Mouse (Mus musculus) kidney, postnatal 0 days (tissue): ENCODE data around the gene Mettl18. TPM values are rescaled to one million over a fixed set of nuclear protein-coding genes. Genes with fewer than 3 reads are reported as not detected.

ENCODE experiments used
- ATAC-seq: fragments of 200-750 bp; cut with Nextera tagmentation; replicated peaks from 2 replicates; pipeline ENCODE4 v1.8.0; 2017; ENCODE audit warnings: low read depth, moderate number of reproducible peaks, moderate TSS enrichment, moderate library complexity; ENCODE audit not compliant: low FRiP score
- DNase-seq: peaks from one replicate; pipeline ENCODE4 v3.0.0-alpha.2; 2016; ENCODE audit warnings: low spot score
- H3K27ac ChIP-seq: fragments of 300-500 bp; sonication (generic); 2 replicates; pipeline ENCODE4 v1.5.1; 2014; ENCODE audit warnings: mild to moderate bottlenecking
- H3K27me3 ChIP-seq: fragments of 300-500 bp; sonication (generic); 2 replicates; pipeline ENCODE4 v1.6.1; 2014; ENCODE audit warnings: low read length, mixed read lengths; ENCODE audit not compliant: insufficient read depth
- H3K36me3 ChIP-seq: fragments of 300-500 bp; sonication (generic); 2 replicates; pipeline ENCODE4 v1.6.1; 2014; ENCODE audit warnings: low read length, mixed read lengths; ENCODE audit not compliant: insufficient read depth
- H3K4me1 ChIP-seq: fragments of 300-500 bp; sonication (generic); replicated peaks from 2 replicates; pipeline ENCODE4 v1.6.1; 2014; ENCODE audit warnings: antibody characterized with exemption, low read length, mixed read lengths; ENCODE audit not compliant: insufficient read depth
- H3K4me2 ChIP-seq: fragments of 300-500 bp; sonication (generic); 2 replicates; pipeline ENCODE4 v1.6.1; 2014; ENCODE audit warnings: mild to moderate bottlenecking, low read length, moderate library complexity, mixed read lengths
- H3K4me3 ChIP-seq: fragments of 300-500 bp; sonication (generic); replicated peaks from 2 replicates; pipeline ENCODE4 v1.5.1; 2014; ENCODE audit warnings: low read depth, low read length
- H3K9ac ChIP-seq: fragments of 300-500 bp; sonication (generic); 2 replicates; pipeline ENCODE4 v1.6.1; 2014; ENCODE audit warnings: low read depth, low read length
- H3K9me3 ChIP-seq: fragments of 300-500 bp; sonication (generic); replicated peaks from 2 replicates; pipeline ENCODE4 v1.6.1; 2016; ENCODE audit warnings: low read length, inconsistent platforms, mixed read lengths
- CTCF ChIP-seq: IDR thresholded peaks from 2 replicates; pipeline ENCODE4 v1.5.1; 2016; ENCODE audit warnings: antibody characterized with exemption, low read depth, mild to moderate bottlenecking, moderate library complexity
- WGBS: fragments of 180-500 bp; shearing (Covaris S2); extraction: QIAGEN DNeasy Blood & Tissue Kit; methylation state at CpG from one replicate; pipeline ENCODE4 v1.1.7; 2014; 5-methylcytosine and 5-hydroxymethylcytosine counted together
- polyA plus RNA-seq: library from polyadenylated mRNA; unstranded; fragments of >200 nt; fragmentation: Nextera tagmentation; extraction: Ambion mirVana; gene quantifications from 2 replicates; pipeline ENCODE4 v1.2.1, GENCODE M21; 2015

Mettl18 gene
- polyA plus RNA-seq, 1 experiment from 2014 or later: 12.6 TPM

GRCm38 (mm10) chr1:164040385-164041135 lies 45.9 kb downstream of the Mettl18 start:
- DNase-seq: no peak
- WGBS: 79% methylated on average over 10 of the region's 10 CpGs
- Histone ChIP-seq H3K27me3 (no peaks in the 10 kb centered on the region), H3K27ac (no peak overlapping the region), H3K9ac (no peak overlapping the region), H3K4me2 (no peak overlapping the region), H3K4me3 (no peak overlapping the region), H3K36me3 (no peaks in the 10 kb centered on the region), H3K9me3 (no peaks in the 10 kb centered on the region), H3K4me1 (no peaks in the 10 kb centered on the region)
- no peak for TF ChIP-seq CTCF
- no peak for ATAC-seq

GRCm38 (mm10) chr1:164043549-164043948 lies 48.9 kb downstream of the Mettl18 start:
- WGBS: 40% methylated on average over 3 of the region's 3 CpGs
- Histone ChIP-seq H3K27ac (no peak overlapping the region), H3K9me3 (no peaks in the 10 kb centered on the region), H3K36me3 (no peaks in the 10 kb centered on the region), H3K9ac (no peak overlapping the region), H3K27me3 (no peaks in the 10 kb centered on the region), H3K4me3 (no peak overlapping the region), H3K4me2 (no peak overlapping the region), H3K4me1 (no peaks in the 10 kb centered on the region)
- ATAC-seq (no peak), DNase-seq (peak; percentile 58)
- no peak for TF ChIP-seq CTCF

Other genes starting within 250 kb of the Mettl18 start
- gene Kifap3, start 215.3 kb upstream of the Mettl18 start, polyA plus RNA-seq: 23.6 and 23.7 TPM in 2 replicates
- gene Scyl3, start 65.8 kb upstream of the Mettl18 start, polyA plus RNA-seq: 15.9 and 17.2 TPM in 2 replicates
- gene BC055324, start 93 bp upstream of the Mettl18 start, polyA plus RNA-seq: 10.3 and 14.0 TPM in 2 replicates
- 0.04 and 0.08 TPM in 2 replicates for gene Sele, start 53.3 kb downstream of the Mettl18 start, polyA plus RNA-seq
- 0.45 and 0.85 TPM in 2 replicates for gene Sell, start 67.1 kb downstream of the Mettl18 start, polyA plus RNA-seq
- 0.17 and 2.0 TPM in 2 replicates for gene Selp, start 120.4 kb downstream of the Mettl18 start, polyA plus RNA-seq
- gene F5, start 156.9 kb downstream of the Mettl18 start, polyA plus RNA-seq: 0.21 and 0.29 TPM in 2 replicates